Mouse (Mus musculus) monocyte, adult 59 days (primary cell): ENCODE results near the gene Esyt1. TPM values are rescaled to one million over a fixed set of nuclear protein-coding genes. Genes with fewer than 3 reads are reported as not detected.

Source experiments
- total RNA-seq, 2 experiments: library from RNA; stranded (reverse); gene quantifications; one replicate each; pipeline ENCODE4 v1.2.4; 2023

Esyt1 gene
- 100 to 1,000 TPM; 138 to 156 TPM for total RNA-seq

GRCm38 (mm10) chr10:128525671-128526308, at the start of gene Esyt1:
Gene Esyt1, minus strand, starts transcription at chr10:128525871.

DNA sequence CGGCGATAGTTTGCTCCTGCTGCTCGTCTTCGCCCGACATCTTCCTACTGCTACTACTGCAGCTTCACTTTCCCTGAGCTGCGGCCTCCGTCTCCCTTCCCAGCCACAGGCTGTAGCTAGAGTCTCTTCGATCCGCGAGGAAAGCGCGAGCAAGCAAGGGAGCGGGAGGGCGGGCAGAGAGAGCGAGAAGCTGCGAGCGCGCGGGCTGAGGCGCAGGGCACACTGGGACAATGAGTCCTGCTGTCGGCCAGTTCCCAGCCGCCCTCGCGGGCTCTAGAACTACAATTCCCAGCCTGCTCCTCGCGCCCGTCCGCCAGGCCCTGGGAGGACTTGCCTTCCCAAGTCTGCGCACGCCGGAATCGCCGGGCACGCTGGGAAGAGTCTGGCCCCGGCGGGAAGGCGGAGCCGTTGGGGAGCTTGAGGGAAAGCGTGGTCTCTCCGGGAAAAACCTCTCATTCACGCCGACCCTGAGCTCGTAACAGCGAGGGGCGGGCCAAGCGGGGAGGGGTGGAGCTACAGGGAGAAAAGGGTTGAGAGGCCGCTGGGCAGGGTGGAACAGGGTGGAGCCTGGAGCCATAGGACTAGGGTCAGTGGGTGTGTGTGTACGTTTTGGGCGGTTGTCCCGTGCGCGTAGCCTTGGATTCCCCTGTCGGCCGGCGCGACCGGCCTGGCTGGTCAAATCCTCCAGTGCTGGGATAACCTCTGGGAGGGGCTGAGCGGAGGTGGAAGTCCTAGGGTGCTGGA, 40.3 kb upstream of the Esyt1 start, which contains the start of gene Pa2g4:
Pa2g4 (minus strand) TSS at position 200 of the 744 bp plus-strand sequence.

GRCm38 (mm10) chr10:128548947-128549681, 23.4 kb upstream of the Esyt1 start, which contains the start of gene Rpl41:
Gene Rpl41, minus strand, starts transcription at chr10:128549305.

GRCm38 (mm10) chr10:128547361-128548032, 21.8 kb upstream of the Esyt1 start, which contains the start of gene Zc3h10:
Gene Zc3h10, minus strand, starts transcription at chr10:128547774.

DNA sequence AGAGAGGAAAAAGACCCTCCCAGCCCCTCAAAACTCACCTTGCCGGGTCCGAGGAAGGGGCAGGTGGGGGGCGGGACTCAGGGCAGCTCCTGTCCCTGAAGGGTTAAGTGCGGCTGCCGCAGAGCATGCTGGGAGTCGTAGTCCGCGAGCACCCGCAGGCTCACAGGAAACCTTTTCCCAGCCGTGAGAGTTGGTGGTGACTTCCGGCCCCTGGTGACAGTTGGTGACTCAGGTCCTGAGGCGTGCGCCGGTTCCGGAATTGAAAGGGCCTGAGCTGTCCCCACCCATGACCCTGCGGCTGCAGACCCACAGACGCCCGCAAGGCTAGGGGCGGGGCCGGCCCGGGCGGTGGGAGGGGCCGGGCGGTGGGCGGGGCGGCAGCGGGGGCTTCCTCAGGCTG, 27.1 kb downstream of the Esyt1 start, which contains the start of gene Myl6b:
Myl6b (minus strand) TSS at position 96 of the 400 bp plus-strand sequence.

DNA sequence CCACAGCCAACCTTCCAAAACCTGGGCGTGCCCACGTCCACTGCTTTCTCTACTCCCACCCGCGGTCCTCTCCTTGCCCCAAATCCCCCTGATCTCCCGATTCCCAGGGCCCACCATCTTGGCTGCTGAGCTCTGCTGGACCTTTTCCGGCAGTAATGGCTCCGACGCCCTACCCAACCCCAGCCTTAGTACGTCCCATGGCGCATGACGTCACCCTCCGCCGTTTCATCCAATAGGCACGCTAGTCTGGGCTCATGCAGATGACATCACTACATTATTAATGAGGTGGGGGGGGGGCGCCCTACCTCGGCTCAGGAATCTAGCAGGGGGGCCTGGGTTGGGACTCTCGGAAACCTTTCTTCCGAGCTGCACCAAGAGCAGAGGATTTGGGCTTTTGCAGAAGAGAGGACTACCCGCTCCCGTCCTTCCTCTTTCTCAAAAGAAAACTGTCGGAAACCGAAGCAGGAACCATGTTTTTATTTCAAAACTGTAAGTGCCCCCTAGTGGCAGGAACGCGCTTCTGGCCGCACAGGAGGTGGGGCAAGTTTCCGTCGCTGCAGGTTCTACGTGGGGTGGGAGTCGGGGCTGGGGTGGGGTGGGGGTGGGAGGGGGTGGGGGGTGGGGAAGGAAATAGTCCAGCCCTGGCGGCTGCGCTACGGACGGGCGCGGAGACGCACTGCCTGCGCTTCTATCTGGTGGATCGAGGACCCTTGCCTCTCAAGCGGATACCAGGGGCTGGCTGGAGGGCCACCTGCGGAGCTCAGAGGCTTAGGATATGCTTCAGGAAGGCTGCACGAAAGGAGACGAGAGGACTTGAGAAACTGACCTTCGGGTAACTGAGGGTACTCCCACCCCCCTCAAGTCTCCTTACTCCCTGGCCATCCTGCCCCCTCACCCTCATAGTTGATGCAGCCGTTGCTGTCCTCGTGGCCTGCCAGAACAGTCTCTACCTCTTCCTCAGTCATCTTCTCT, 31.7 kb downstream of the Esyt1 start, which contains the start of gene Myl6:
Myl6 (minus strand) TSS at position 451 of the 972 bp plus-strand sequence.

Other genes with a start within 250 kb of the Esyt1 start
- not detected for gene Il23a, start 227.1 kb downstream of the Esyt1 start, total RNA-seq
- 10 to 100 TPM; 30.6 to 31.6 TPM for gene Pan2, start 222.5 kb downstream of the Esyt1 start, total RNA-seq
- 10 to 100 TPM; 39.9 to 48.2 TPM for gene Cnpy2, start 203.4 kb downstream of the Esyt1 start, total RNA-seq
- gene Cs, start 188.1 kb downstream of the Esyt1 start, total RNA-seq: 100 to 1,000 TPM; 101 to 110 TPM
- 10 to 100 TPM; 25.6 to 35.8 TPM for gene Coq10a, start 156.9 kb downstream of the Esyt1 start, total RNA-seq
- gene Ankrd52, start 148.8 kb downstream of the Esyt1 start, total RNA-seq: 10 to 100 TPM; 47.1 to 49.2 TPM
- not detected for gene Slc39a5, start 124.6 kb downstream of the Esyt1 start, total RNA-seq
- gene Nabp2, start 114.4 kb downstream of the Esyt1 start, total RNA-seq: 10 to 100 TPM; 42.7 to 46.3 TPM
- 10 to 100 TPM; 50.3 to 51.2 TPM for gene Rnf41, start 114.2 kb downstream of the Esyt1 start, total RNA-seq
- gene Smarcc2, start 66.6 kb downstream of the Esyt1 start, total RNA-seq: 100 to 1,000 TPM; 111 to 131 TPM
- gene Myl6, start 31.7 kb downstream of the Esyt1 start, total RNA-seq: 100 to 1,000 TPM; 761 to 845 TPM
- gene Myl6b, start 27.2 kb downstream of the Esyt1 start, total RNA-seq: 1 to 10 TPM in 1 of 2 experiments, under 1 TPM in 1; 0.52 to 1.3 TPM
- 10 to 100 TPM; 39.5 to 40.5 TPM for gene Zc3h10, start 21.9 kb upstream of the Esyt1 start, total RNA-seq
- 1,000 to 10,000 TPM; 2,671 to 2,681 TPM for gene Rpl41, start 23.4 kb upstream of the Esyt1 start, total RNA-seq
- 10 to 100 TPM; 39.1 to 41.6 TPM for gene Pa2g4, start 40.1 kb upstream of the Esyt1 start, total RNA-seq
- 1 to 10 TPM; 1.7 TPM for gene Erbb3, start 63.8 kb upstream of the Esyt1 start, total RNA-seq
- 100 to 1,000 TPM; 780 to 995 TPM for gene Rps26, start 100.9 kb upstream of the Esyt1 start, total RNA-seq
- gene Ikzf4, start 120.1 kb upstream of the Esyt1 start, total RNA-seq: under 1 TPM in 1 of 2 experiments, not detected in 1; 0.16 TPM
- gene Suox, start 148.2 kb upstream of the Esyt1 start, total RNA-seq: 1 to 10 TPM; 2.9 to 4.4 TPM
- gene Rab5b, start 170.4 kb upstream of the Esyt1 start, total RNA-seq: 10 to 100 TPM; 87.5 to 89.5 TPM
- gene Pmel, start 178.3 kb upstream of the Esyt1 start, total RNA-seq: under 1 TPM; 0.37 to 0.49 TPM
- gene Cdk2, start 179.2 kb upstream of the Esyt1 start, total RNA-seq: 10 to 100 TPM; 34.9 to 37.9 TPM
- gene Dgka, start 219.0 kb upstream of the Esyt1 start, total RNA-seq: 10 to 100 TPM; 49.5 to 55.2 TPM
- gene Pym1, start 222.0 kb upstream of the Esyt1 start, total RNA-seq: 10 to 100 TPM; 20.3 to 22.7 TPM